Comparison of ENCODE assay signal across 8 mouse cellular contexts in the genomic region with DNA sequence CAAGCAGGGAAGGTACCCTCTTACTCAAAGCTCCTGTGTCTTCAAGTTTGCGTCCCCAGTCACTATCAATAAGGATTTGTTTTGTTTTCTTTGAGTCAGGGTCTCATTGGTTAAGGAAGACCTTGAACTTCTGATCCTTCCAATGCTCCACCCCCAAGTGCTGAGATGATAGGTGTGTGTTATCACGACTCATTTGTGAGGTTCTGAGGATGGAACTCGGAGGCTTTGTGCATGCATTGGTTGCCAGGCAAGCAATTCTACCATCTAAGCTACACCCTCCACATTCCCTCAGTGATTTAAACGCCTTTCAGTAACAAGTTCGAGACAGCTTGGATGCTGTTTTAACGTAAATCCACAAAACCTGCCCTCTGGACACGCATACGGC. TPM values are rescaled to one million over a fixed set of nuclear protein-coding genes. Genes with fewer than 3 reads are reported as not detected.
A peak's percentile ranks its signal among the peaks of the same experiment; 100 is the strongest.
DNase-seq lines count a peak whose midpoint lies in the region; ATAC-seq and TF ChIP-seq lines count a peak whose summit lies in the region.

No protein-coding gene starts in this region.

- H3K36me3 ChIP-seq in lung, postnatal 0 days (ENCODE audit: insufficient read depth, low read length), result no peaks in the 10 kb centered on the region
- H3K36me3 ChIP-seq in embryonic facial prominence, embryonic 15.5 days, result no peaks in the 10 kb centered on the region
- H3K36me3 ChIP-seq in limb, embryonic 10.5 days, result peaks cover 12% of the 10 kb centered on the region
- 0 out of 2 replicates have a peak, but pooled peaks cover 1% of the 10 kb centered on the region for H3K36me3 ChIP-seq in small intestine, adult 2 months (ENCODE audit: control insufficient read depth, insufficient read depth, low read length)

- intact Hi-C loops in left cerebral cortex, postnatal 10 days (cut with DNase I), result loop anchor here (5.0 kb wide), 1 partner anchor 41 kb away; the partner anchor contains the start of gene Ube2g2

- whole genome bisulfite sequencing in lung, postnatal 0 days, result 4% methylated on average over 8 of the region's 8 CpGs
- 9% methylated on average over 8 of the region's 8 CpGs for whole genome bisulfite sequencing in embryonic facial prominence, embryonic 15.5 days
- 8% methylated on average over 8 of the region's 8 CpGs for WGBS in limb, embryonic 10.5 days
- WGBS in small intestine, adult 2 months, result 2% methylated on average over 8 of the region's 8 CpGs

- H3K4me3 ChIP-seq in lung, postnatal 0 days (ENCODE audit: low read depth, low read length), result peak overlapping the region; percentile 58; the same call in 1 of the 2 replicates
- H3K4me3 ChIP-seq in embryonic facial prominence, embryonic 15.5 days (replicated peaks), result peak overlapping the region; percentile 91
- H3K4me3 ChIP-seq in limb, embryonic 10.5 days, result peak overlapping the region; percentile 92
- peak overlapping the region; percentile 53 for H3K4me3 ChIP-seq in small intestine, adult 2 months (ENCODE audit: low read depth, low read length)

- peaks cover 13% of the 10 kb centered on the region for H3K4me1 ChIP-seq in lung, postnatal 0 days (ENCODE audit: insufficient read depth, low read depth, low read length)
- H3K4me1 ChIP-seq in embryonic facial prominence, embryonic 15.5 days, result peaks cover 31% of the 10 kb centered on the region
- H3K4me1 ChIP-seq in limb, embryonic 10.5 days, result peaks cover 30% of the 10 kb centered on the region
- peaks cover 19% of the 10 kb centered on the region for H3K4me1 ChIP-seq in small intestine, adult 2 months (ENCODE audit: control insufficient read depth, insufficient read depth, insufficient read length, low read length)

- peak overlapping the region; percentile 60; the same call in 1 of the 2 replicates for H3K27ac ChIP-seq in lung, postnatal 0 days (ENCODE audit: low read length)
- peak overlapping the region; percentile 71; the same call in 1 of the 2 replicates for H3K27ac ChIP-seq in embryonic facial prominence, embryonic 15.5 days (replicated peaks)
- peak overlapping the region; percentile 93 for H3K27ac ChIP-seq in limb, embryonic 10.5 days
- peak overlapping the region; percentile 76 for H3K27ac ChIP-seq in small intestine, adult 2 months (ENCODE audit: insufficient read depth, low read depth, low read length)

- no peaks in the 10 kb centered on the region for H3K9me3 ChIP-seq in lung, postnatal 0 days (ENCODE audit: low read length)
- no peaks in the 10 kb centered on the region for H3K9me3 ChIP-seq in embryonic facial prominence, embryonic 15.5 days (replicated peaks)
- H3K9me3 ChIP-seq in limb, embryonic 10.5 days (replicated peaks), result no peaks in the 10 kb centered on the region

- no peak for TF ChIP-seq POLR2A in small intestine, adult 2 months (IDR thresholded peaks at IDR 0.05; ENCODE audit: low read depth, low read length)

- no peak for TF ChIP-seq CTCF in lung, postnatal 0 days (IDR thresholded peaks at IDR 0.05)
- TF ChIP-seq CTCF in small intestine, adult 2 months (IDR thresholded peaks at IDR 0.05; ENCODE audit: extremely low read depth, insufficient read length, insufficient replicate concordance, low read depth, low read length), result no peak

- TF ChIP-seq EP300 in lung, postnatal 0 days (IDR thresholded peaks at IDR 0.05), result no peak

- DNase-seq in lung, postnatal 0 days (ENCODE audit: low spot score), result no peak
- DNase-seq in lung, postnatal 36 days, result no peak
- no peak for DNase-seq in limb, embryonic 10.5 days (ENCODE audit: low spot score)
- DNase-seq in ovary, postnatal 14 days (ENCODE audit: low spot score), result no peak
- DNase-seq in left cerebral cortex, postnatal 10 days (ENCODE audit: extremely low spot score in 1 of 2, low spot score in 2 of 2), result no peak
- no peak for DNase-seq in right cerebral cortex, adult 18-20 months

- no peak overlapping the region for H3K9ac ChIP-seq in lung, postnatal 0 days (replicated peaks; ENCODE audit: low read depth)
- H3K9ac ChIP-seq in embryonic facial prominence, embryonic 15.5 days, result peak overlapping the region; percentile 45

- H3K27me3 ChIP-seq in lung, postnatal 0 days (replicated peaks; ENCODE audit: insufficient read depth, low read length), result no peaks in the 10 kb centered on the region
- no peaks in the 10 kb centered on the region for H3K27me3 ChIP-seq in embryonic facial prominence, embryonic 15.5 days
- H3K27me3 ChIP-seq in limb, embryonic 10.5 days (ENCODE audit: low read depth, poor library complexity, severe bottlenecking), result no peaks in the 10 kb centered on the region
- no peaks in the 10 kb centered on the region for H3K27me3 ChIP-seq in small intestine, adult 2 months (ENCODE audit: control insufficient read depth, insufficient read depth, low read length)

- ATAC-seq in lung, postnatal 0 days, result no peak
- no peak for ATAC-seq in embryonic facial prominence, embryonic 15.5 days (ENCODE audit: insufficient number of reproducible peaks, low FRiP score, low TSS enrichment, low read depth)

- peak overlapping the region; percentile 72 for H3K4me2 ChIP-seq in lung, postnatal 0 days (replicated peaks; ENCODE audit: low read depth, low read length)
- peak overlapping the region; percentile 67 for H3K4me2 ChIP-seq in embryonic facial prominence, embryonic 15.5 days (replicated peaks)

RNA-seq across cellular contexts. Expression of gene Pttg1ip, which starts 0.5 kb away (rescaled TPM):
- polyA plus RNA-seq in lung, postnatal 0 days (2015; fragmentation: Nextera tagmentation; extraction: Ambion mirVana), result 189 and 207 TPM in 2 replicates
- 135 and 136 TPM in 2 replicates for polyA plus RNA-seq in embryonic facial prominence, embryonic 15.5 days (2015; fragmentation: Nextera tagmentation; extraction: Ambion mirVana)
- polyA plus RNA-seq in limb, embryonic 10.5 days (2016; fragmentation: Nextera tagmentation; extraction: Ambion mirVana), result 64.0 and 73.7 TPM in 2 replicates
- 82.9 and 176 TPM in 2 replicates for polyA plus RNA-seq in small intestine, adult 2 months (2012; rRNA removed)
- 10 to 100 TPM; 59.2 to 66.9 TPM for total RNA-seq in left cerebral cortex, postnatal 10 days (2021)

RNA-seq across cellular contexts. Expression of gene Sumo3, which starts 24.9 kb away (rescaled TPM):
- polyA plus RNA-seq in lung, postnatal 0 days (2015; fragmentation: Nextera tagmentation; extraction: Ambion mirVana), result 185 and 209 TPM in 2 replicates
- 323 and 339 TPM in 2 replicates for polyA plus RNA-seq in embryonic facial prominence, embryonic 15.5 days (2015; fragmentation: Nextera tagmentation; extraction: Ambion mirVana)
- polyA plus RNA-seq in limb, embryonic 10.5 days (2016; fragmentation: Nextera tagmentation; extraction: Ambion mirVana), result 400 and 420 TPM in 2 replicates
- polyA plus RNA-seq in small intestine, adult 2 months (2012; rRNA removed), result 129 and 254 TPM in 2 replicates
- total RNA-seq in left cerebral cortex, postnatal 10 days (2021), result 100 to 1,000 TPM; 142 to 154 TPM

RNA-seq across cellular contexts. Expression of gene Gm49325, which starts 25.0 kb away (rescaled TPM):
- 4.9 and 6.4 TPM in 2 replicates for polyA plus RNA-seq in lung, postnatal 0 days (2015; fragmentation: Nextera tagmentation; extraction: Ambion mirVana)
- polyA plus RNA-seq in embryonic facial prominence, embryonic 15.5 days (2015; fragmentation: Nextera tagmentation; extraction: Ambion mirVana), result 3.1 TPM in 1 of 2 replicates, not detected in the other
- polyA plus RNA-seq in limb, embryonic 10.5 days (2016; fragmentation: Nextera tagmentation; extraction: Ambion mirVana), result 1.6 and 1.7 TPM in 2 replicates
- not detected in 2 replicates for polyA plus RNA-seq in small intestine, adult 2 months (2012; rRNA removed)
- total RNA-seq in left cerebral cortex, postnatal 10 days (2021), result 10 to 100 TPM; 18.5 to 22.8 TPM

RNA-seq across cellular contexts. Expression of gene Ube2g2, which starts 41.1 kb away (rescaled TPM):
- polyA plus RNA-seq in lung, postnatal 0 days (2015; fragmentation: Nextera tagmentation; extraction: Ambion mirVana), result 59.8 and 65.6 TPM in 2 replicates
- 92.2 and 102 TPM in 2 replicates for polyA plus RNA-seq in embryonic facial prominence, embryonic 15.5 days (2015; fragmentation: Nextera tagmentation; extraction: Ambion mirVana)
- 98.4 and 104 TPM in 2 replicates for polyA plus RNA-seq in limb, embryonic 10.5 days (2016; fragmentation: Nextera tagmentation; extraction: Ambion mirVana)
- polyA plus RNA-seq in small intestine, adult 2 months (2012; rRNA removed), result 16.5 and 20.9 TPM in 2 replicates
- total RNA-seq in left cerebral cortex, postnatal 10 days (2021), result 10 to 100 TPM; 32.6 to 39.9 TPM

RNA-seq across cellular contexts. Expression of gene Itgb2, which starts 51.0 kb away (rescaled TPM):
- 19.1 and 21.1 TPM in 2 replicates for polyA plus RNA-seq in lung, postnatal 0 days (2015; fragmentation: Nextera tagmentation; extraction: Ambion mirVana)
- 2.8 and 3.3 TPM in 2 replicates for polyA plus RNA-seq in embryonic facial prominence, embryonic 15.5 days (2015; fragmentation: Nextera tagmentation; extraction: Ambion mirVana)
- polyA plus RNA-seq in limb, embryonic 10.5 days (2016; fragmentation: Nextera tagmentation; extraction: Ambion mirVana), result 0.75 and 0.85 TPM in 2 replicates
- polyA plus RNA-seq in small intestine, adult 2 months (2012; rRNA removed), result 14.3 and 17.4 TPM in 2 replicates
- 1 to 10 TPM; 2.0 to 2.4 TPM for total RNA-seq in left cerebral cortex, postnatal 10 days (2021)
